Mouse (Mus musculus): Measurements from ENCODE around the gene Ncam2.

- no peak for TF ChIP-seq POLR2A (IDR thresholded peaks at IDR 0.05; ENCODE audit: borderline replicate concordance, extremely low read depth, low read depth, low read length)
- no peak for TF ChIP-seq CTCF (IDR thresholded peaks at IDR 0.05; ENCODE audit: insufficient read depth, low read length)
Measured at GRCm38 (mm10) chr16:81221176-81221575, 20.7 kb downstream of the Ncam2 start.
